Mouse (Mus musculus) neutrophil, adult 5-6 weeks (primary cell): ENCODE measurements around the gene Cfap157. TPM values are rescaled to one million over a fixed set of nuclear protein-coding genes. Genes with fewer than 3 reads are reported as not detected.

Experiments
- ATAC-seq: fragments of 151-379, 151-347 bp; 2 replicates; pipeline ENCODE4 v1.8.0; 2017; ENCODE audit warnings: mild to moderate bottlenecking, moderate TSS enrichment; ENCODE audit not compliant: insufficient number of reproducible peaks, poor library complexity, low FRiP score, severe bottlenecking; ENCODE audit errors: extremely low read depth
- total RNA-seq: library from RNA; stranded (forward); fragments of 200-1000 nt; gene quantifications from 2 replicates; pipeline ENCODE4 v1.2.3, GENCODE M21; 2017

Cfap157 gene
- not detected in 2 replicates for total RNA-seq

DNA sequence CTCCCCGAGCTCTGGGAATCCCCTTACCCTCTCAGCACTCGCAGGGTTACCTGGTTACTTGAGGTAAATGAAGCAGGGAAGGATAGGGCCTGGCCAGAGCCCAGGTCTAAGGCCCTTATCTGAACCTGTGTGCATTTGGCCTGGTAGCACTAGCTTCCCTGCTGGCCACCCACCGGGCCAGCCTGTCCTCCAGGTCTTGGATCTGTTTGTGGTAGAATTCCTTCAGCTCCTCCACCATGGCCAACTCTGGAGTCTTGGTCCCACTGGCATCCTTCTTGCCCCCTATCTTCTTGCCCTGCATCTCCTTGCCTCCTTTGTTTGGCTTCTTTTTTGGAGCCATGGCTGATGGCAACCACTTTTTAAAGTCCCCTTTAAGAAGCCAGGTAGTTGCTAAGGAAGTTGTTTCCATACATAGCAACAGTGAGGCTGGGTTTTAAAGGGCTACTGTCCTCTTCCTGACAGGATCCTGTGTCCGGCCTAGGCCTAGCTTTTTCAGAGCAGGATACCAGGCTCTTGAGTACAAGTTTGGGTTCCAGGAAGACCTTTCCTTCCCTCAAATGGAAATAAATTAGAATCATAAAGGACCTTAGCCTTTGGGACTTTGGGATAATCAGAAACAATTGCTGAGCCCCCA, at the start of gene Cfap157:
Cfap157 (minus strand) TSS at position 381 of the 634 bp plus-strand sequence.
- no peak for ATAC-seq

DNA sequence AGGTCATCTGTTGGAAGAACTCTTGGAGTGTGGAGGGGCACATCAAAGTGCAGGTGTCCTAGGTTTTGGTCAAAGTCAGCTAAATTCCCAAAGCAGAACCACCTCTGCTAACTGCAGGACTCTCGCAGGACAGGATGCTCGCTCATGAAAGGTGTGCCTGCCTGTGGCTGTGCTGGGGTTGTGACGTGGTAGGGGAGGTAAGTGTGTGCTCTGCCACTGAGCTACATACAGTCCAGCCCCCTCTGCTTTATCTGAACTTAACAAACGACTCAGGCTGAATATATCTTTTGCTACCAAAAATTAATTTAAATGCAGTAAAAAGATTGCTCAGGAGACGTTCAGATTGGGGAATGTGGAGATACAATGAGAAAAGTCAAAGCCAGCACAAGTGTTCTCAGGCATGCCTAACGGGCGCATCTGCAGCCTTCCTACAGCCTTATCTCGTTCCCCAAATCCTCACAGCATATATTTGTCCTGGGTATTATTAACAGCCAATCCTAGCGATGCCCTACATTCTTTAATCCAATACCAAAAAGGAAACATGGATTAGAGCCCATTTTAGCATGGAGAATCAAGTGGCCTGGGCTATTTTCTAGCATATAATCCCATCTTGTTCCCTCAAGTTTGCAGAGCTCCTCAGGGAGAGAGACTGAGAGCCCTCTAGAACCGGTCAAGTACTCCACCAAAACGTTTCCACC, 44.9 kb upstream of the Cfap157 start:
- no peak for ATAC-seq

DNA sequence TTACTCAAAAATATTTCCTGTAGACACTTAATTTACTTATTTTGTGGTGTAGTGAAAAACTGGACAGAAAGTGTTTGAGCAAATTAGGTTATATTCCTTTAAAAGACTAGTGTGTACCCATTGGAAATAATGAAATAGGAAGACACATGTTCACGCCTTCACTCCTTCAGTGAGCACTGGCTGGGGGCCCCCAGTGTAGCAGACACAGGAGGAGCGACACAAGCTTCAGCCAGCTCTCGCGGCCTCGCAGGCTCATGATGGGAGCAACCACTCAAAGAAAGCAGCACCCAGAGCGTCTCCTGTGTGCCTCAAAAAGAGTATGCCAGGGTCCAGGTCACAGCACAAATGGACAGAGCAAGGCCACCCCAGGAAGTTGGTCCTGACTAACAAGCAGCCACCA, 41.6 kb upstream of the Cfap157 start:
- no peak for ATAC-seq

DNA sequence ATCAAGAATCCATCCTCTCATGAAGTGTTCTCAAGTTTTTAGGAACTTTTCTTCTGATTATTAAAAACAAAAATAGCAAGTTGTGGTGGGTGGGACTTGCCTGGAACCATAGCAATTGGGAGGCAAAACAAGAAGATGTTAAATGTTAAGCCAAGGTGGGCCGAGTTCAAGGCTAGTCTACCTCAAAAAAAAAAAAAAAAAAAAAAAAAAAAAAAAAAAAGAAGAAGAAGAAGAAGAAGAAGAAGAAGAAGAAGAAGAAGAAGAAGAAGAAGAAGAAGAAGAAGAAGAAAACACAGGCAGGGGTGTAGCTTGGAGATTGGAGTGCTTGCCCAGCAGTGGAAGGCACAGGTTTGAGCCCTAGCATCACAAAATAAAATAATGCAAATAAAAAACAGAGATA, 40.5 kb upstream of the Cfap157 start:
- ATAC-seq: no peak

DNA sequence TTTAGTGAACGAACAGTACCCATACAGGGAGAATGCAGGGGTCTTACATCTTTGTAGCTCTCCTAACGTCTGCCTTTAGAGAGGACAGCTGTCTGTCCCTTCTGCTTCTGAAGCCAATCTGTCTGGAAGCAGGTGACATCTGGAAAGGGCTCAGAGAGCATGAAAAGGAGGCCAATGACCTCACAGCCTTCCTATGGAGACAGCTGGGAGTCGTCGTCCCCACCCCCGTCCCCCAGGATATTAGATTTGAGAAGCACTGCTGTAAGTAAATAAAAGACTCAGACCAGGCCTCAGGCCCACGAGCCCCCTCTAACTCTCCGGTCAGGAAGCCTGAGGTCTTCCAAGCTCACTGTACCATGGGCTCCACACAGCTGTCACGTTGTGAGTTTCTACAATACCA, 40.0 kb upstream of the Cfap157 start:
- no peak for ATAC-seq

DNA sequence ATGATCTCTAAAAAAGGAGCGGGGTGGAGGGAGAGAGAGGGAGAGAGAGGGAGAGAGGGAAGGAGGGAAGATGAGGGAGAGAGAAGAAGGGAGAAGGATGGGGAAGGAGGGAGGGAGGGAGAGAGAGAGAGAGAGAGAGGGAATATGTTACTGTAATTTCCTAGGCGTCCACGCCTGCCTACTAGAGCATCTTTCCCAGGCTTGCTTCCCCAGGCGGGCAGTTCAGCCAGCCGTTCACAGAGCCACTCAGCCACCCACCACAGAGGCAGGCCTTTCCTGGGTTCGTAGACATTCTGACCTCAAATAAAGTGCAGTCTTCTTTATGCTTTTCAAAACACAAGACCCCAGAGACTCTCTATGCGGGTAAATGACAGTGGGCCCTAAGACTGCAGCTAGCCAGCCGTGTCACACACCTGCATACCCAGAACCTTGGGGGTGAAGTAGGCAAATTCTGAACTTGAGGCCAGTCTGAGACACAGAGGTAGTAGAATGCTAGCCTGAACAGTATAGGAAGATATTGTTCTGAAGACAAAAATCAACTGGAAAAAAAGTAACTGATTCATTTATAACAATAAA, 39.4 kb upstream of the Cfap157 start:
- no peak for ATAC-seq

DNA sequence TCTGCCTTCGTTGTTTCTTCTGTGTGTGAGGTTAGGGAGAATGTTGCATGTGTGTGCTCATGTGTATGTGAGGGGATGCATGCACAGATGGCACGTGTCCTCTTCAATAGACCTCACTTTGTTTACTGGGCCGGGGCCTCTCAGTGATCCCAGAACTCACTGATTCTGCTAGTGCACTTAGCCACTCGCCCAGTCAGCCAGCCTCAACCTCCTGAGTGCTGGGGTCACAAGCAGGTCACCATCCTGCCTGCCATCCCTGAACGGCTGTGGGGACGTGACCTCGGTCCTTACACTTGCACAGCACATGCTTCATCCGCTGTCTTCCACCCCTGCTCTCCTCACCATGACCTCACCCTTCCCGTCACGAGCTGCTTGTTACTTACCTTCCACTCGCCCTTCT, 38.9 kb upstream of the Cfap157 start:
- ATAC-seq: no peak

DNA sequence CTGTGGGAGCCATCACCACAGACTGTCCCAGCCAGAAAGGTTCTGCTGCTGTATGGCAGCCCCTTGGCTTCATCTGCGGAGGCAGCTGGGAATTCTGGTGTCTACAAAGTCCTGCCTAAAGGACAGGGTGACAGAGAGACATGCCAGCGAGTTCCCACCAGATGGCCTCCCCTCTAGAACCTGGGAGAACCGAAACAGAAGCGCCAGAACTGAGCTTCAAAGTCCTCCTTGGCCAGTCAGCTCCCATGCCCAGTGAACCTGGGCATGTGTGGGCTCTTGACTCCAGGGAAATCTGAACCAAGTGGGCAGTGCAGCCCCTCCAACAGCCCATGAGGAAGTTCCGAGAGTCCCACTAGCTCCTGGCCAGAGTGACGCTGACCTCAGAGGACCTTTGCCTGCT, 38.4 kb upstream of the Cfap157 start:
- ATAC-seq: no peak

DNA sequence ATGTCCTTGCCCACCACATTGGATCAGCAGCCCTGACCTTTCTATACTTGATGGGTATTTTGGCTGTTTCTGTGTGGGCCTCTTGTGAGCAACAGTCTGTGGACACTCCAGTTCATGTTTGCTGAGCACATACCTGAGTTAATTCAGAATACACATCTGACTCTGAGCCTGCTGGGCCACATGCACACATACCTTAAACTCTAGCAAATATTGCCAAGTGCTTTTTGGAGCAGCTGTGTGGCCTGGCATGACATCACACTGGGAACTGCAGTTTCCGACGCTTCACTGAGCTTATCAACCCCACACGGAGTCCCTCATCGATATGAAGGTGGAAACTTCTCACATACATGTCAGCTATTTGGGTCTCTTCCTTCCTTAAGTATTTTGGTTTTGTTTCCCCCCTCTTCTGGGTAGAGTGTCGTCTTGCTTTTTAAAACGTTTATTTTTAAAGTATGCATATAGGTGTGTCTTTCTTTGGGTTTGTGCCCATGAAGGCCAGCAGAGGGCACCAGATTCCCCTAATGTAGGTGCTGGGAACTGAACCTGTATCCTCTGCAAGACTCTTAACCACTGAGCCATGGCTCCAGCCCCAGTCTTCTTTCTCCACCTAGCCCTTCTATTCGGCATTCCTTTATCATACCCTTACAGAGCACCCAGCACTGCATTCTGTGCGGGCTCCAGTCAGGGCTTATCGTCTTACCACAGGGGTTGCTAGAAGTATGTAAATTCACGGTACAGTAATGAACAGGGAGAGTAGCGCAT, 37.0 kb upstream of the Cfap157 start:
- ATAC-seq: no peak

DNA sequence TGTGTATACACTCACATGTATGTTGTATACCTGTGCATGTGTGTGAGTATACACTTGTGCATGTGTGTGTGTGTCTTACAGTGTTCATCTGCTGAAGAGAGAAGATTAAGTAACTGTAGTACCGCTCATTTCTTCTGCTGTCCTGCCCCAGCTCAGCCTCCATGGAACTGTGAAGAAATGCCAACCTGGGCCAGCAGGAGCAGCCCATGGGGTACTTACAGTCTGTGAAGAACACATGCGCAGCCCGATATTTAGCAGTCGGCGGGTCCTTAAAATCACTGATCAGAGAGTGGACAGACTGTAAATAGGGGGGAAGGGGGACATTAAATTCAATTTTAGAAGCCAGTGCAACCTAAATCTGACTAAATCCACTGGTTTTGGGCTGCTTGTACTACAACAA, 34.0 kb upstream of the Cfap157 start:
- no peak for ATAC-seq

DNA sequence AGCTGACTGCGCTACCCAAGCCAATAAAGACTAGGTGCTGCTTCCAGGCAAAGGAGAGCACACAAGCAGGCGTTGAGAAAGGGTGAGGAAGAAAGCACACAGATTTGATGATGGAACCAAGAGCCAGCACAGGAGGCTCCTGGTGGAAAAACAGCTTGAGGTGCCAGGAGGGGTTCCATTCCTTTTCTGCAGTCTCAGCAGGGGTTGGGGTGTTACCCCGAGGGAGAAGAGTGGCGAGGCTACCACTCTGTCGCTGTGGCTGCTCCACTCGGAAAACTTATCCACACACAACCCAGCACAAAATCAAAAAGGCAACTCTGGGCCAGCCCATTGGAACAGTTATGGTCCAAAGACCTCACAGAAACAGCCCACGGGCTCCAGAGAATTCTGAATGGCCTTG, 33.4 kb upstream of the Cfap157 start:
- ATAC-seq: no peak

DNA sequence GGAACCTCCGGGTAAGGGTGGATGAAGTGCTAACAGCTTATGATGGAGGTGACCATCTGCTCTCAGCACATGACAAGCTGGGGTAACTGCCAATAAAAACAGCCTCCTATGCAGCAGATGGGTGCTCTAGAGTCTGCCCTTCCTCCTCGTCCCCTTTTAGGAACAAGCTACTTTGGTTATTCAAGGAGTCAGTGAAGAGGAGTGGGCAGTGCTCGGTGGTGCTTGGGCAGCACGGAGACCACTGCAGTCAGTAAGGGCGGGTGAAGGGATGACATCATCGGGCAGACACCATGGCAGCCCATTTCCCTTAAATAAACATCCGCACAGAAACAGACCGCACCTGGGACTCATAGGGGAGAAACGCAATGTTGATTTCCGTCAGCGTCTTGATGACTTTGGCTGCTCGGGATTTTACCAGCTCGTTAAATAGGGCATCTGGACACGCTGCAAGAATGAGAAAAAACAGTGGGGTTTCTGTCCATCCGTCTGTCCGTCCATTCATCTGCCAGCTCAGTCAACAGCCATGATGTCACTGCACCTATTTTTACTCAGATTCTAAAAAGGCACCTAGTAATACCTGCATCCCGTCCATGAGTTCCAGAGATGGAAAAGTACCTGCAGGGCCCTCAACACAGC, 32.8 kb upstream of the Cfap157 start:
- no peak for ATAC-seq

DNA sequence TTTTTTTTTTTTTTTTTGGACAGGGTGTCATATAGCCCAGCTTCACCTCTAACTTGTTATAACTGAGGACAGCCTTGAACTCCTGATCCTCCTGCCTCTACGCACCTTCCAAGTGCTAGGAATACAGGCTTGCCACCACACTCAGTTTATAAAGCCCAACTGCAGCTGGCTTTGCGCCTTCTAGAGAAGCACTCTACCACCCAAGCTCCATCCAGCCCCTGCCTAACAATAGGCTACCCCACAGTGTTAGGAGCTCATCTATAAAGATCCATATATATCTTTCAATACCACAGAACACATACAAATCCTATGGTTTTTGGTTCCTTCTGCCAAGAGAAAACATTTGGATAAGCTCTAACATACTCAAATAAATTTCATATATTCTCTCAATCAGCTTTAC, 32.3 kb upstream of the Cfap157 start:
- ATAC-seq: no peak

DNA sequence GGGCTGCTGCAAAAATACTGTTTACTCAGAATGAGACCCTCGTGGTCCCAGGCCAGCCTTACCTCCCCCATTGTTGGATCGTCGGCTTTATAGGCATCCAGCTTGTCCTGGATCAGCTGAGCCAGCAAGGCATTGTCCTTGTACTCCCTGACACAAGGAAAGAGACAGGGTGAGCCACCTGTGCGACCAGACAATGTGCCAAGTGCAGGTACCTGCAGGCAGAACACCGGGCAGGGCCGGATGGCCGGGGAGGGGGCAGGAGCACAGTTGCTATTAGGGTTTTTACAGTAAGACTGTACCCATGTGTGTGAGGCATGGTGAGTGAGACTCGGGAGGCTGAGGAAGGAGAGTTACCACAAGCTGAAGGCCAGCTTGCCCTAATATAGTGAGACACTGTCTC, 27.7 kb upstream of the Cfap157 start:
- no peak for ATAC-seq

DNA sequence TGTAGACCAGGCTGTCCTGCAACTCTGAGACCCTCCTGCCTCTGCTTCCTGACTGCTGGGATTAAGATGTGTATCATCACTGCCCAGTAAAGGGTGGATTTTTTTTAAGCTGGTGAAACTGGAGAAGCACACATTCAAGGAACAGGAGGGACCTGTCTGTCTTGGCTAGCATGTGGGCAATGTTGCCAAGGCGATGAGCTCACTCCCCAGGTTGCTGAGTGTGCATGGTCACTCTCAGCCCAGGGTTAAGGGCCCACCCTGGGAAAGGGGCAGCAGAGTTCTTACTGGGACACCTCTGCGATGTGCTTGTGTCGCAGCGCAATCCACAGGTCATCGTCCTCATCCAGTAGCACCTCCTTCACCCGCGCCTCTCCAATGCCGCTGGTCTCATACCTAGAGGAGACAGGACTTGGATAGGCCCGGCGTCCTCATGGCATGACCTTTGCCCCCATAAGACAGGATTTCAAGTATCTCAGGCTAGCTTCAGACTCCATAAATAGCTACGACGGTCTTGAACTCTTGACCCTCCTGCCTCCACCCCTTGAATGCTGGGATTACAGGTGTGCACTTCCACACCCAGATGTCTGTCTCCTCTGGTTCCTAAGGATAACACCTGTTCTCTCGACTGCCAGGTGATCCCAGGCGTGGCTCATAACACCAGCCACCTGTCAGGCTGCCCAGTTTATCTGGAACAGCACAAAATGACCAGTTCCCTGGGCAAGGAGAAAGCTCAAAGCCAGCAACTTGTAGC, 24.8 kb upstream of the Cfap157 start:
- no peak; the same call in 1 of the 2 replicates for ATAC-seq

DNA sequence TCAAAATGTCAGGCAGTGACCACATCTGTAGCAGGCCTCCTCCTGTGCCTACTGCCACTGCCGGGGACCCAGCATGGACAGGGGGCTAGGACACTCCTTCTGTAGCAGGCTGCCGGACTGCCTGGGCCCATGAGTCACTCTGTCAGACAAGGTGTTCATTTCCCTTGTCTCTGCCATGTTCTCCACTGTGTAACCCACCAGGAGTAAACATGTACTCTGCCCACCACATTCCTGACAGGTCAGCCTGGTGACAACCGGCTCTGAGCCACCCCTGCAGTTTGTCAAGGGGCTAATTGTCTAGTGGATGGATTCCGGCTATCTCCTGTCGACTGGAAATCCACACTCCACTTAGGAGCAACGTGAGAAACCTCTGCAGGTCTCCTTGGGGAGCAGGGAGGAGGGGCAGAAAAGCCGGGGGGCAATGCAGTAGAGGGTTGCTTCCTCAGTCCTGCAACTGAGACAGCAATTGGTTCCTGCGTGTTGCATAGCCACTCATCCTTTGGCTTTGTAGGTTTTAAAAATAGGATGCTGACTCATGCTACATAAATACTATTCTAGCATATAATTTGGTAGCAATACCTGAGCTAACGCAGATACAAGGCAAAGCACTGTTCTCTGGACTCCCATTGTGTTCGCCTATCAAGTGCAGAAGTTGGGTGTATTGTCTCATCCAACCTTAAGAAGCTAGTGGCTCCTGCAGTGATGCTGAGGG, 14.2 kb upstream of the Cfap157 start:
- no peak for ATAC-seq

DNA sequence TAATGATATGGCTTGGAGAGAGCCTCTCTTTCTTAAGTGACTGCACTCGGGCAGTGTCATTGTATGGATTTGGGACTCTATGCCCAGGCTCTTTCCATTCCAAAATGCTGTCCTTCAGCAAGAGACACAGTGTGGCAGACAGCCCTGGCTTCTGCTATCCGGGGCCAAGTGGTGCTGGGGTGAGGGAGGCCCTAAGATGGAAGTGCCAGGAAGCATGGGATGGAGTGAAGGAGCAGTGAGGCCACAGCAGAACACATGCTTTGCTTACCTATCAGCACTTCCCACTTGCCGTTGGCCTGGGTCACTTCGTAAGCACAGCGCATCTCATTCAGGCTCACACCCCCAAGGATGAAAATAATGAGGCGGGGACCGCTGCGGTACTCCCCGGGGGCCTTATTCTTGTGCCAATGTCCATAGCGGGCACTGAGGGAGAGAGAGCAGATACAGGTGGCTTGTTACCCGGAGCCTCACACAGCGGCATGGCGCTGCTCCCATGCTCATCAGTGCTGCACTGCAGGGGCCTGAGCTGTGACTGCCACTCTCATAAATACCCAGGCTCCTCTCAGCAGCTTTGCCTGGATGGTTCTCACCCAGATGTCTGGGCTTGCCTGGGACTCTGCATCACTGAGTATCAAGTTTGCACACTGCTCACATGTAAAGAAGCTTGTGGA, 11.7 kb upstream of the Cfap157 start:
- ATAC-seq: no peak

DNA sequence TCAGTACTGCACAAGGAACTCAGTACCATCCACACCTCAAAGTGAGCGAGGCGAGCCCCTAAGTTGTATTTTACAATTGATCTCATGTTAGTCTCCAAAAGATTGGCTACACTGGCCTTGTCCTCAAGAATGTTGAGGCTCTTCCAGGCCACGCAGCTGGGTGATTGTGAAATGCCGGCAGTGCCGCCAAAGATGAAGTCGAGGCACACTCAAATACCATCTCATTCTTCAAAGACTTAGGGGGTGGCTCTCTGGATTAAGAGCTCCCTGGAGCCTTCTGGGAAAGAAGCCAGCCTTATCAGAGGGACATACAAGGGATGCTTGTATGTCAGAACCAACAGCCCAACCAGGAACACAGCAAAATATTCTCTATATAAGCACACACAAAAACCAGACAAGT, 7.1 kb upstream of the Cfap157 start:
- no peak for ATAC-seq
